Mouse (Mus musculus): Measurements from ENCODE around the gene Slc13a2. TPM values are rescaled to one million over a fixed set of nuclear protein-coding genes. Genes with fewer than 3 reads are reported as not detected.

The Slc13a2 gene
- total RNA-seq, 1 experiment = 0.13 TPM

GRCm38 (mm10) chr11:78370389-78370788 lies 51.6 kb downstream of the Slc13a2 start:
- Histone ChIP-seq H3K4me1 (ENCODE audit: control insufficient read depth in 2 of 2, insufficient read depth in 2 of 2, low read length in 2 of 2, poor library complexity in 1 of 2) (peaks cover 3 to 11% of the 10 kb centered on the region in 2 experiments), H3K9ac (ENCODE audit: insufficient read depth, low read depth, low read length, poor library complexity, severe bottlenecking) (no peak overlapping the region), H3K9me3 (ENCODE audit: control insufficient read depth, insufficient read depth, low read depth, low read length) (no peaks in the 10 kb centered on the region), H3K4me3 (ENCODE audit: insufficient read depth in 1 of 2, low read depth in 1 of 2, low read length in 2 of 2, poor library complexity in 1 of 2, severe bottlenecking in 1 of 2) (no peak overlapping the region), H3K36me3 (ENCODE audit: control insufficient read depth, insufficient read depth, low read length, poor library complexity, severe bottlenecking) (no peaks in the 10 kb centered on the region), H3K27ac (ENCODE audit: insufficient read depth, low read depth, low read length, poor library complexity, severe bottlenecking) (no peak overlapping the region)
- TF ChIP-seq MAFK (IDR thresholded peaks at IDR 0.05; ENCODE audit: insufficient read depth, low read depth, low read length) = peak; percentile 82
- TF ChIP-seq HCFC1 (IDR thresholded peaks at IDR 0.05; ENCODE audit: borderline replicate concordance, insufficient read depth, low read length) = no peak
- no peak for DNase-seq (ENCODE audit: low read depth, low spot score)
- in situ Hi-C loops (cut with MboI; ENCODE audit: low sequenced_read_pairs in 2 of 2, unreplicated experiment in 2 of 2) = no loop called here

- H3K4me3 ChIP-seq (ENCODE audit: insufficient read depth in 1 of 2, low read depth in 1 of 2, low read length in 2 of 2, poor library complexity in 1 of 2, severe bottlenecking in 1 of 2) = no peak overlapping the region
- in situ Hi-C loops (cut with MboI; ENCODE audit: low sequenced_read_pairs in 2 of 2, unreplicated experiment in 2 of 2) = no loop called here
- no peaks in the 10 kb centered on the region for H3K9me3 ChIP-seq (ENCODE audit: control insufficient read depth, insufficient read depth, low read depth, low read length)
- no peaks in the 10 kb centered on the region for H3K36me3 ChIP-seq (ENCODE audit: control insufficient read depth, insufficient read depth, low read length, poor library complexity, severe bottlenecking)
- peaks cover 3 to 11% of the 10 kb centered on the region in 2 experiments for H3K4me1 ChIP-seq (ENCODE audit: control insufficient read depth in 2 of 2, insufficient read depth in 2 of 2, low read length in 2 of 2, poor library complexity in 1 of 2)
- no peak overlapping the region for H3K9ac ChIP-seq (ENCODE audit: insufficient read depth, low read depth, low read length, poor library complexity, severe bottlenecking)
- TF ChIP-seq CHD2 (IDR thresholded peaks at IDR 0.05; ENCODE audit: low read depth, low read length) = no peak
- TF ChIP-seq MAFK (IDR thresholded peaks at IDR 0.05; ENCODE audit: insufficient read depth, low read depth, low read length) = no peak
- TF ChIP-seq ZNF384 (IDR thresholded peaks at IDR 0.05; ENCODE audit: low read depth, low read length) = no peak
- no peak for TF ChIP-seq ZC3H11A (IDR thresholded peaks at IDR 0.05; ENCODE audit: borderline replicate concordance, low read depth, low read length)
- TF ChIP-seq HCFC1 (IDR thresholded peaks at IDR 0.05; ENCODE audit: borderline replicate concordance, insufficient read depth, low read length) = no peak
- no peak for DNase-seq (ENCODE audit: low read depth, low spot score)
- no peak overlapping the region for H3K27ac ChIP-seq (ENCODE audit: insufficient read depth, low read depth, low read length, poor library complexity, severe bottlenecking)
Measured at GRCm38 (mm10) chr11:78367456-78368225, 54.4 kb downstream of the Slc13a2 start.

- Histone ChIP-seq H3K9ac (ENCODE audit: insufficient read depth, low read depth, low read length, poor library complexity, severe bottlenecking) (no peak overlapping the region), H3K27ac (ENCODE audit: insufficient read depth, low read depth, low read length, poor library complexity, severe bottlenecking) (no peak overlapping the region), H3K36me3 (ENCODE audit: control insufficient read depth, insufficient read depth, low read length, poor library complexity, severe bottlenecking) (no peaks in the 10 kb centered on the region), H3K9me3 (ENCODE audit: control insufficient read depth, insufficient read depth, low read depth, low read length) (no peaks in the 10 kb centered on the region), H3K4me3 (ENCODE audit: insufficient read depth in 1 of 2, low read depth in 1 of 2, low read length in 2 of 2, poor library complexity in 1 of 2, severe bottlenecking in 1 of 2) (no peak overlapping the region), H3K4me1 (ENCODE audit: control insufficient read depth in 2 of 2, insufficient read depth in 2 of 2, low read length in 2 of 2, poor library complexity in 1 of 2) (peaks cover 3 to 9% of the 10 kb centered on the region in 2 experiments; a peak in 2 of 4 replicates)
- TF ChIP-seq ZNF384 (IDR thresholded peaks at IDR 0.05; ENCODE audit: low read depth, low read length) = no peak
- TF ChIP-seq MAFK (IDR thresholded peaks at IDR 0.05; ENCODE audit: insufficient read depth, low read depth, low read length) = no peak
- no peak for TF ChIP-seq ZC3H11A (IDR thresholded peaks at IDR 0.05; ENCODE audit: borderline replicate concordance, low read depth, low read length)
- no peak for TF ChIP-seq CHD2 (IDR thresholded peaks at IDR 0.05; ENCODE audit: low read depth, low read length)
- TF ChIP-seq HCFC1 (IDR thresholded peaks at IDR 0.05; ENCODE audit: borderline replicate concordance, insufficient read depth, low read length) = no peak
- DNase-seq (ENCODE audit: low read depth, low spot score) = no peak
- in situ Hi-C loops (cut with MboI; ENCODE audit: low sequenced_read_pairs in 2 of 2, unreplicated experiment in 2 of 2) = loop anchor here in 1 of 2 experiments (5.0 kb wide), 1 partner anchor 33 kb away; no protein-coding TSS in a partner anchor
Measured at GRCm38 (mm10) chr11:78364103-78364502, 57.9 kb downstream of the Slc13a2 start.

GRCm38 (mm10) chr11:78363309-78364007 lies 58.6 kb downstream of the Slc13a2 start:
- Histone ChIP-seq H3K4me1 (ENCODE audit: control insufficient read depth in 2 of 2, insufficient read depth in 2 of 2, low read length in 2 of 2, poor library complexity in 1 of 2) (peaks cover 2 to 12% of the 10 kb centered on the region in 2 experiments; a peak in 2 of 4 replicates), H3K9ac (ENCODE audit: insufficient read depth, low read depth, low read length, poor library complexity, severe bottlenecking) (no peak overlapping the region), H3K36me3 (ENCODE audit: control insufficient read depth, insufficient read depth, low read length, poor library complexity, severe bottlenecking) (no peaks in the 10 kb centered on the region), H3K4me3 (ENCODE audit: insufficient read depth in 1 of 2, low read depth in 1 of 2, low read length in 2 of 2, poor library complexity in 1 of 2, severe bottlenecking in 1 of 2) (no peak overlapping the region), H3K9me3 (ENCODE audit: control insufficient read depth, insufficient read depth, low read depth, low read length) (no peaks in the 10 kb centered on the region), H3K27ac (ENCODE audit: insufficient read depth, low read depth, low read length, poor library complexity, severe bottlenecking) (no peak overlapping the region)
- no peak for TF ChIP-seq ZNF384 (IDR thresholded peaks at IDR 0.05; ENCODE audit: low read depth, low read length)
- TF ChIP-seq ZC3H11A (IDR thresholded peaks at IDR 0.05; ENCODE audit: borderline replicate concordance, low read depth, low read length) = no peak
- no peak for TF ChIP-seq MAFK (IDR thresholded peaks at IDR 0.05; ENCODE audit: insufficient read depth, low read depth, low read length)
- TF ChIP-seq CHD2 (IDR thresholded peaks at IDR 0.05; ENCODE audit: low read depth, low read length) = no peak
- TF ChIP-seq HCFC1 (IDR thresholded peaks at IDR 0.05; ENCODE audit: borderline replicate concordance, insufficient read depth, low read length) = no peak
- DNase-seq (ENCODE audit: low read depth, low spot score) = no peak
- in situ Hi-C loops (cut with MboI; ENCODE audit: low sequenced_read_pairs in 2 of 2, unreplicated experiment in 2 of 2) = loop anchor here in 1 of 2 experiments (5.0 kb wide), 1 partner anchor 34 kb away; no protein-coding TSS in a partner anchor
